Mouse (Mus musculus): ENCODE results near the gene Ercc6l2. TPM values are rescaled to one million over a fixed set of nuclear protein-coding genes. Genes with fewer than 3 reads are reported as not detected.

The Ercc6l2 gene
- total and polyA plus RNA-seq, 3 experiments, result 2.1 to 9.8 (median 8.1) TPM

GRCm38 (mm10) chr13:63792234-63792831 lies 22.7 kb upstream of the Ercc6l2 start:
- TF ChIP-seq POLR2A (IDR thresholded peaks at IDR 0.05; ENCODE audit: insufficient read depth, low read depth, low read length) (no peak), EP300 (IDR thresholded peaks at IDR 0.05; ENCODE audit: insufficient read depth, low read depth, low read length) (no peak), CTCF (IDR thresholded peaks at IDR 0.05) (no peak)
- Histone ChIP-seq H3K36me3 (ENCODE audit: control insufficient read depth, insufficient read depth, low read length) (no peaks in the 10 kb centered on the region), H3K27ac (no peak overlapping the region), H3K27me3 (ENCODE audit: control insufficient read depth, insufficient read depth, low read length) (no peaks in the 10 kb centered on the region), H3K9ac (ENCODE audit: low read depth, low read length) (no peak overlapping the region), H3K4me3 (no peak overlapping the region), H3K4me1 (ENCODE audit: control insufficient read depth, insufficient read depth, low read length) (no peaks in the 10 kb centered on the region), H3K79me2 (replicated peaks; ENCODE audit: control insufficient read depth, insufficient read depth, low read length) (no peaks in the 10 kb centered on the region)
- intact Hi-C loops (cut with DNase I), result no loop called here
- 94% methylated on average over 2 of the region's 2 CpGs for WGBS
- no peak for DNase-seq

DNA sequence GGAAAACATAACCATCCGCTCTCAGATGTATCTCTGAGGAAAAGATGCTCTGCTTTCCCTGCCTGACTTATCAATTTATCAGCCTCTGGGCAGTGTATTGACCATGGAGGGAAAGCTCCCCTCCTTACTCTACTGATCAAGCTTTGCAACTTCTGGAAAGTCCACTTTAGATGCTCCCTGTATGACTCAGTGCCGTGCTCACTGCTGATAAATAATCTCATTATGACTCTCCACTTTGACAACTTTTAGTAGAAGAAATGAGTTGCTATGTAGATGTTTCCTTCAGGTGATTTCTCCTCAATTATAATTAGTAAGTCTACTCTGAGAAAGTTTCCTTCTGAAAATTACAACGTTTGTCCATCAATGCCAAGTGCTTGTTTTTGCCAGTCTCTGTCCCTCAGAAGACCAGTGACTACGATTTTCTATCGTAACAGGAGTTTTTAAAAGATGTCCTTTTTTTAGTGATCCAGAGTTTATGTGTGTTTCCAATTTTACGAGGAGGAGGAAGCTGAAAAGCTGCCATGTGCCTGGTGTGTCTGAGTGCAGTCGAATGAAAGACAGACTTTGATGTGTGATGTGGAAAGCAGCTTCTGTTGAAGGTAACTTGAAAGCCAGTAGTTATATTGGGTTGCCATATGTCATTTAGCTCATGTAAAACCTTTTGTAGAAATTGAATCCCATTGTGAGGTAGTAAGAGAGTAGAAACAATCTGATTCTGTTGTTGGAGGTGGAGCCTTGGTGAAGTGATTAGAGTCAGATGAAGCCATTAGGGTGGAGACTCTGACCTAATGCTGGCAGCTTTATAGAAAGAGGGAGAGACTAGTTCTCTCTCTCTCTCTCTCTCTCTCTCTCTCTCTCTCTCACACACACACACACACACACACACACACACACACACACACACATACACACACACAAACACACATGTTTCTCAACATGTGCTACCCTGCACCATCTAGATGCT lies 21.4 kb upstream of the Ercc6l2 start:
- Histone ChIP-seq H3K27me3 (ENCODE audit: control insufficient read depth, insufficient read depth, low read length) (no peaks in the 10 kb centered on the region), H3K79me2 (replicated peaks; ENCODE audit: control insufficient read depth, insufficient read depth, low read length) (no peaks in the 10 kb centered on the region), H3K9ac (ENCODE audit: low read depth, low read length) (no peak overlapping the region), H3K4me1 (ENCODE audit: control insufficient read depth, insufficient read depth, low read length) (no peaks in the 10 kb centered on the region), H3K27ac (no peak overlapping the region), H3K36me3 (ENCODE audit: control insufficient read depth, insufficient read depth, low read length) (no peaks in the 10 kb centered on the region), H3K4me3 (no peak overlapping the region)
- intact Hi-C loops (cut with DNase I), result no loop called here
- DNase-seq, result no peak
- 69% methylated on average over 7 of the region's 7 CpGs for WGBS
- TF ChIP-seq EP300 (IDR thresholded peaks at IDR 0.05; ENCODE audit: insufficient read depth, low read depth, low read length) (no peak), CTCF (IDR thresholded peaks at IDR 0.05) (no peak), POLR2A (IDR thresholded peaks at IDR 0.05; ENCODE audit: insufficient read depth, low read depth, low read length) (no peak)

GRCm38 (mm10) chr13:63798677-63799076 lies 16.4 kb upstream of the Ercc6l2 start:
- no peak for TF ChIP-seq CTCF (IDR thresholded peaks at IDR 0.05)
- no peak for TF ChIP-seq EP300 (IDR thresholded peaks at IDR 0.05; ENCODE audit: insufficient read depth, low read depth, low read length)
- TF ChIP-seq POLR2A (IDR thresholded peaks at IDR 0.05; ENCODE audit: insufficient read depth, low read depth, low read length), result no peak
- no peak for DNase-seq
- intact Hi-C loops (cut with DNase I), result no loop called here
- no peaks in the 10 kb centered on the region for H3K36me3 ChIP-seq (ENCODE audit: control insufficient read depth, insufficient read depth, low read length)
- H3K79me2 ChIP-seq (replicated peaks; ENCODE audit: control insufficient read depth, insufficient read depth, low read length), result no peaks in the 10 kb centered on the region
- whole genome bisulfite sequencing, result 86% methylated on average over 3 of the region's 3 CpGs
- no peaks in the 10 kb centered on the region for H3K27me3 ChIP-seq (ENCODE audit: control insufficient read depth, insufficient read depth, low read length)
- H3K9ac ChIP-seq (ENCODE audit: low read depth, low read length), result no peak overlapping the region
- H3K4me1 ChIP-seq (ENCODE audit: control insufficient read depth, insufficient read depth, low read length), result no peaks in the 10 kb centered on the region; the same call in 1 of the 2 replicates
- no peak overlapping the region for H3K27ac ChIP-seq
- H3K4me3 ChIP-seq, result no peak overlapping the region

DNA sequence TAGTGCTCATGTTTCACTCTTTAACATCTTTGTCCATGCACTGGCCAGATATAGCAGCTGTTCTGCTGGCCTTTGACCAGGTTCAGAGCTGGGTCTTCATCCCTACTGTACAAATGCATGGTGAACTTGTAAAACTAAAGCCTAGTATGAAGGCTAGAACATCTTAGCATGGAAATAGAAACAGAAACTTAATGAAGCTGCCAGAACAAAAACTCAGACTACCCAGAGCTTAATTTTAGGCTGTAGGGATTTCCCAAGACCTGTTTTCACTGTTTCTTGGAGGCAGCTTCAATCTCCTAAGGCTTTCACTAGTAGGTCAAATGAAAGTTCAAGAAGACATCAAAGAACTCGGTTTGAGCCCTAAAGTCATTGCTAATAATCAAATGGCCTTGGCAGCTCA lies 15.1 kb upstream of the Ercc6l2 start:
- Histone ChIP-seq H3K36me3 (ENCODE audit: control insufficient read depth, insufficient read depth, low read length) (no peaks in the 10 kb centered on the region), H3K27ac (no peak overlapping the region), H3K4me3 (no peak overlapping the region), H3K27me3 (ENCODE audit: control insufficient read depth, insufficient read depth, low read length) (no peaks in the 10 kb centered on the region), H3K79me2 (replicated peaks; ENCODE audit: control insufficient read depth, insufficient read depth, low read length) (no peaks in the 10 kb centered on the region), H3K4me1 (ENCODE audit: control insufficient read depth, insufficient read depth, low read length) (no peaks in the 10 kb centered on the region; the same call in 1 of the 2 replicates), H3K9ac (ENCODE audit: low read depth, low read length) (no peak overlapping the region)
- DNase-seq, result no peak
- TF ChIP-seq EP300 (IDR thresholded peaks at IDR 0.05; ENCODE audit: insufficient read depth, low read depth, low read length), result no peak
- TF ChIP-seq POLR2A (IDR thresholded peaks at IDR 0.05; ENCODE audit: insufficient read depth, low read depth, low read length), result no peak
- TF ChIP-seq CTCF (IDR thresholded peaks at IDR 0.05), result no peak
- intact Hi-C loops (cut with DNase I), result no loop called here
- 48% methylated on average over 1 of the region's 1 CpGs for WGBS

DNA sequence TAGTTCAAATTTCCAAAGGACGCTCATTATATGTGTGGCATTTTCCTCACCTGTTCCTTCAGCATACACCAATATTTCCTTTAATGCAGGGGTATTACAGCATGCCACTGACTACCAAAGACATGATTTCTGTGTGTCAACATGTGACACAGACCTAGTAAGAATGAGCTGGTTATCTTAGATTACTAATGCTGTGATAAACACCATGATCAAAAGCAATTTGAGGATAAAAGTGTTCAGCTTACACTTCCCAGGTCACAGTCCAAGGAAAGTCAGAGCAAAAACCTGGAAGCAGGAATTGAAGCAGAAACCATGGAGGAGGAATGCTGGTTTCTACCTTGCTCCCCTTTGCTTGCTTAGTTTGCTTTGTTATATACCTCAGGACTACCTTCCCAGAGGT lies 13.8 kb upstream of the Ercc6l2 start:
- intact Hi-C loops (cut with DNase I), result no loop called here
- TF ChIP-seq EP300 (IDR thresholded peaks at IDR 0.05; ENCODE audit: insufficient read depth, low read depth, low read length) (no peak), CTCF (IDR thresholded peaks at IDR 0.05) (no peak), POLR2A (IDR thresholded peaks at IDR 0.05; ENCODE audit: insufficient read depth, low read depth, low read length) (no peak)
- 93% methylated on average over 1 of the region's 1 CpGs for WGBS

GRCm38 (mm10) chr13:63807233-63807632 lies 7.8 kb upstream of the Ercc6l2 start:
- Histone ChIP-seq H3K4me1 (ENCODE audit: control insufficient read depth, insufficient read depth, low read length) (no peaks in the 10 kb centered on the region), H3K36me3 (ENCODE audit: control insufficient read depth, insufficient read depth, low read length) (no peaks in the 10 kb centered on the region), H3K27me3 (ENCODE audit: control insufficient read depth, insufficient read depth, low read length) (no peaks in the 10 kb centered on the region), H3K27ac (no peak overlapping the region), H3K79me2 (replicated peaks; ENCODE audit: control insufficient read depth, insufficient read depth, low read length) (no peaks in the 10 kb centered on the region), H3K4me3 (no peak overlapping the region), H3K9ac (ENCODE audit: low read depth, low read length) (no peak overlapping the region)
- WGBS, result 72% methylated on average over 1 of the region's 1 CpGs
- intact Hi-C loops (cut with DNase I), result no loop called here
- DNase-seq, result no peak
- TF ChIP-seq CTCF (IDR thresholded peaks at IDR 0.05), result no peak
- no peak for TF ChIP-seq EP300 (IDR thresholded peaks at IDR 0.05; ENCODE audit: insufficient read depth, low read depth, low read length)
- no peak for TF ChIP-seq POLR2A (IDR thresholded peaks at IDR 0.05; ENCODE audit: insufficient read depth, low read depth, low read length)

More for the DNA sequence above, 13.8 kb upstream of the Ercc6l2 start:
- Histone ChIP-seq H3K9ac (ENCODE audit: low read depth, low read length) (no peak overlapping the region), H3K4me3 (no peak overlapping the region), H3K79me2 (replicated peaks; ENCODE audit: control insufficient read depth, insufficient read depth, low read length) (no peaks in the 10 kb centered on the region), H3K27ac (no peak overlapping the region), H3K4me1 (ENCODE audit: control insufficient read depth, insufficient read depth, low read length) (no peaks in the 10 kb centered on the region; the same call in 1 of the 2 replicates), H3K27me3 (ENCODE audit: control insufficient read depth, insufficient read depth, low read length) (no peaks in the 10 kb centered on the region), H3K36me3 (ENCODE audit: control insufficient read depth, insufficient read depth, low read length) (no peaks in the 10 kb centered on the region)
- no peak for DNase-seq
